Mouse (Mus musculus): Measurements from ENCODE around the gene Nfam1.

DNA sequence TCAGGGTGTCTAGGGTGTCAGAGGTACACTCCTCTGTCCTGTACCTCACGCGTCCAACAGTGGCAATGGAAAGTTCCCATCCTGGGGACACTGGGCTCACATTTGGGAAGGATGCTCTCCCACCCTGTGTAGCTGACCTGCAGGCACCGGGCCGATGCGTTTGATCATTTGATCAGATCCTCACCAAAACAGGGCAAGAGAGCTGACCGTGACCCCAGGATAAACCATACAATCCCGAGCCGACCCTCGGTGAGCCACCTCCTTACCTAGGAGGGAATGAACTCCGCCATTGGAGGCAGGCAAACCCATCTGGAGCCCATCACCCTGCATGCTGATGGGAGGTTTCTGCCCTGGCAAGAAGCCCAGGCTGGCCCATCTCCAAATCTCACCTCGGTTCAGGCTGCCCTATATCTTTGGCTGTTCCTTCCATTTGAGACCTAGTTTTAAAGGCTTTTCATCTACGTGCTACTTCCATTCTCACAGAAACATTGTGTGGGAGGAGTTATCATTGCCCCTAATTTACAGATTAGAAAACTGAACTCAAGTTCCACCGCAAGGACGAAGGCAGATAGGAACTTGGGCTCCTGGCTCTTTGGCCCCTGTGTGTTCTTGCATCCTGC, 3.9 kb upstream of the Nfam1 start:
- no peak for TF ChIP-seq BHLHE40 (IDR thresholded peaks at IDR 0.05; ENCODE audit: low read depth, low read length)
- TF ChIP-seq CHD1 (IDR thresholded peaks at IDR 0.05; ENCODE audit: low read depth, low read length): no peak
- no peak for TF ChIP-seq EP300 (IDR thresholded peaks at IDR 0.05; ENCODE audit: low read length)
- no peak for TF ChIP-seq JUND (conservative IDR thresholded peaks at IDR 0.05; ENCODE audit: low read depth, low read length)
